Mouse (Mus musculus) liver (tissue): ENCODE measurements at regions not wholly inside any gene's neighbourhood (a gene's known extent, or its start where the extent isn't known, plus 50 kb on each side); places are given as distances from the start of the nearest gene placed in this dataset.
A peak's percentile ranks its signal among the peaks of the same experiment; 100 is the strongest.
"Not testable (repeated sequence)": the region's sequence is repeated elsewhere in the genome, so short reads cannot be mapped to it uniquely, and the experiment has no call there.

Source experiments
- DNase-seq: peaks from one replicate; pipeline ENCODE4 v3.0.0-alpha.2; 2020; ENCODE audit warnings: mixed read lengths

DNA sequence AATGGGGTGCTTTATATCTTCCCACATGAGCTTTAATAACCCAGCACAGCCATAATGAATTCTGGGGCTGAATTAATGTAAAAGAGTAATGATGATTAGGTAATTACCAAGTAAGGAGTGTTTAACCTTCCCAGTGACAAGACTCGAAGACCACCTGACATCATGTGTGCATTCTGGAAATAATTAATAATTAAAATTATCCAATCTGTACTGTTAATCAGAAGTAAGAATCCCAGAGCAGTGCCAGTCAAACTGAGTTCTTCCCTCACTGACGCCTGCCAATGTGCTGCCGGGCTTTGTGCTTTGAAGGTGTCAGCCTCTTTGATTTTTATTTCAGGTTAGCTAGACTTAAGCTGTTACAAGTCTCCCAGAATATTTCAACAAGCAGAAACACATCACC, 183.0 kb upstream of the Plxna2 start:
- DNase-seq: no peak

DNA sequence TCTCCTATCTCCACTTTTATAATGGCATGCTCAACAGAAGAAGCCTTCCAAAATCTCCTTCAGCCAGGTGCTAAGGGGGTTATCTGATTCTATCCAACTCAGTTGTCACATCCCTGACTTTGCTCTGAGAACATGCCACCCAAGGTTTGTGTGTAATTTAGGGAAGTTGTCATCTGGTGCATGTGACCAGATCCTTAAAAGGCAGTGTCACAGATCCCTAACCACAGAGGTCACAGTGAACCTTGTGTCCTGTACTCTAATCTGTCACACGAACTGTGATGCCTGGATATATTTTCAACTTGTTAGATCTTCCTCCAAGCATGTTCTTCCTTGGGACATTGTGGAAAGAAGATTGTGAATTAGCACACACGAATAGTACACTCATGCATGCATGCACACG, 189.4 kb upstream of the Plxna2 start:
- DNase-seq: no peak

DNA sequence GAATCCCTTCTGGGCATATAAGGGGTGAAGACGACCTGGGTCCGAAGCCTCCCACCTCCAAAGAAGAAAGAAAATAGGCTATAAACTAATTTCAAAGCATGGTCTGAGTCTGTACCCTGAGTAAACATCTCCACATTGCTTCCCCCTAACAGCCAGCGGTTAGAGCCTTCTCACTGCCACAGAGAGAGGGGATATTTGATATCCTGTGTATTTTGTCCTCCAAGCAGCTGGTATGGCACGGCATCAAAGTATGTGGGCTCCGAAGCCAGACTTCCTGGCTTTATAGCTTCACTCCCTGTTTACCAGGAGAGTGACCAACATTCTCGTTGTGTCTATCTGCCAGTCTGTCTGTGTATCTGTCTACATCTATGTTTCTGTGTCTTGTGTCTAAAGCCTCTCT, 191.7 kb upstream of the Plxna2 start:
- no peak for DNase-seq

DNA sequence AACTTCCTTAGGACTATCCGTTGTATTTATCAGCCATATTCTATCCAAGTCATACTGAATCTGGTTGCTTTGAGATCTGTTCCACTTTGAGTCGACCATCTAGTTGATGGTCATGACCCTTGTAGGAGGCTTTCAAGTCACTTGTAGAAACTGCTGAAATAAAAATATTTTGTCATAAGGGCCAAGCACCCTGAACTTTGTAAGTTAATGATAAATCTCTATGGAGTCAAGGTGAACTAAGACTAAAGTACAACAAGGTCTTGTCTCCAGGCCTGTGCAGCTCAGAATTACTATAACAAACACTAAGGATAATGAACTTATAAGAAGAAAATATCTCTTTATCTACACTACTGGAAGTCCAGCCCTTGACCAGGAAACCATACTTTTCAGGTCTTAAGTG, 193.8 kb upstream of the Plxna2 start:
- DNase-seq: no peak

DNA sequence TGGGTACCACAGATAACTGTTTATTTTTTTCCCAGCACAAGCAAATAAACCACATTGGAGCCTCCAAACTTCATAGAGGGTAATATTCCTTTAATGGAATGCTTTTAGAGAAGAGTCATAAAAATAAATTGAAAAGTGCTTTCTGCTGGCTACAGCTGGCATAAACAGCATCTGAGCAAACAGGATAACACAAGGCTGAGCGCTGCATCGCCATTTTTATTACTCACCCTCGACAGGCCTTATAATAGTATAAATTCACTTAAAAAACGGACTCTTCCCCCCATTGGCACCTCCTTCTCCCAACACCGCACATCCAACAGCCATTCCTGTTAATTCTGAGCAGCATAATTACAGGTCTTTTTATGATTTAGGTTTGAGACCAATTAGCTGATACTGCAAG, 205.8 kb upstream of the Plxna2 start:
- DNase-seq: no peak

DNA sequence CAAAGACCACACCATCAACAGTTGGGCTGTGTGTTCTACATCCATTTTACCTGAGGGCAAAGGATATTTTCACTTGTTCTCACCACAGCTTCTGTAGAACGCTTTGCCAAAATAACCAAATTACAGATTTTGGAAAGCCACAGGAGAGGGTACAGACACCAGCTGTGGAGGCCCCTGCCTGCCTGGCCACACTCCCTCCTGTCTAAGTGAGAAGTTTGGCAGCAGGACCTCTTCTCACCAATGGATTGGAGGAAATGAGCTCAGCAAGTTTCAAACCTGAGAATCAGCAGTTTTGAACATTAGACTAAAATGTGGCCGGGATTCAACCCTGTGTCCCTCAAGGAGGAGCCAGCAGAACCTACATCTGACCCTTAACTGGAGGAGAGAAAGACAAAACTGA, 206.2 kb upstream of the Plxna2 start:
- DNase-seq: no peak

DNA sequence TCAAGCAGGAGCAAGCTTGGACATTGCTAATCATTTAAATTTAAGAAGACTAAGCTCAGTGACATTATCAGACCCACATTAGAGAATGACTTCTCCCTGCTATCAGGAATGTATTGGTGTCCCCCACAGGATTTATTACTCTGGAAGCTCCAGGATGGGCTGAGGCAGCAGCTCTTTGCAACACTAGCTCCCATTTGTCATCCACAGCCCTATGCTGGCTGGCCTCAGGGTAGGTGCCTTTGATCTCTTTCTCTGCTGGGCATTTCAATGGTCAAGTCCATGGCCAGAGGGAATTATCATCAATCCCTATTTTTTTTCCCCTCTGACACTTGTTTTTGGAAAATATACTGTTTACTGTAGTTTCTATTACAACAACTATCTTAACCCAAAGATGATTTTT, 218.7 kb upstream of the Plxna2 start:
- DNase-seq: no peak

DNA sequence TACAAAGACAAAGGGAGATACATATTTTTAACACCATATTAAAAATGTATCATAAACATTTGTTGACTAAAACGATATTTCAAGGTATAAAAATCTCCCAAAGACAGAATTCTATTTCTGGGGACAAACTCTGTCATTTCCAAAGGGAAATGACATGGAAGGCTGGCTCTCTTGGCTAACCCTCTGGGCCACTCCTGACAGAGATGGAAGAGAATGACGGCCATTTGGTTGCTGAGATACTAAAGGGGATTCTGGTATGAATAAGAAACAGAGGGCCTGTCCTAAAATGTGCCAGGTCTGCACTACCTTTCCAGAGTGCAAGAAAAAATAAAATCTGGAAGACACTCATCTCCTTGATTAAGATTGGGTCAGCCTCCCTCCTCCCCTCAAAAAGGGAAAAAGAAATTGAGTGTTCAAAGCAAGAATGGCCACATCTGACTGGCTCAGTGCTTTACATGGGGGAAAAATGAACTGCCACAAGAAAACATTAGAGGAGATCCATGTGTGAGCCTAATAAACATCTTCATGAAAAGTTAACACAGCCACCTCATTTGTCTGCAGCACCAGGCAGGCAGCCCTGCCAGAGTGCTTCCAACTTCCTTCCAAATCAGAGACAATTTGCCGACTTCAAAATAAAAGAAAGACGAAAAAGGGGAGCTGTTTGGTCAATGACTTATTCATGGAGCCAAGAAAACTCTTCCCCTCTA, 221.1 kb upstream of the Plxna2 start:
- no peak for DNase-seq

DNA sequence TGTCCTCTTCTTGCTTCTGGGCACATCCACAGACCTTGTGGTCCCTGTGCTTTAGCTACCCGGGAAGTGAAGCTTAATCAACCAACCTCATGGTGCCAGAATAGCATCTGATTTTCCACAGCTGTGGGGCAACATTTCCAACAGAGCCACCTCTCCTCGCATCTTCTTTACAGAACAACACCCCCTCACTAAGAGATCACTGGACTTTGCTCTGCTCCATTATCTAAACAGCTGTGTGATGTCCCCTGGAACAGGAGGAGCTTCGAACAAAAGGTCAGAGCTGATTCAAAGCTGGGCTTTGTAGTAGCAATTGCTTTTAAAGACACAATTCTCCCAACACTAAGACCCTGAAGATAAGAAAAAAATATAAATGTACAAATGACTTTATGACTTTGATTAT, 224.3 kb upstream of the Plxna2 start:
- no peak for DNase-seq

DNA sequence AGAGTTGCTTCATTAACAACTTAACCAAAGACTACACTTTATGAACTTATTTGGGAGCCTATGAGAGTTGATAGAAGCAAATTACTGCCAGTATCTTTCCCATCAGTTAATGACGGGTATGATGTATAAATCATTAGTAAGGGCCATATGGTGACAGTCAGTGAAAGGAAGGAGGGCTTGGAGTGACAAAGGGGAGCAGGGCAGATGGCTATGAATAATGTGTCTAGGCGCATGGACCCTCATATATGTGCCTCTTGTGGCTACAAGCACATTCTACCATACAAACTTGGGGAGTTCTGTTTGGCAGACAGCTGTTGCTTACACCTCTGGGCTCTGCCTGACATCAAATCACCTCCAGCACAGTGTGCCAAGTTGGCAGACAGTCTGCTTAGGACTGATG, 227.8 kb upstream of the Plxna2 start:
- no peak for DNase-seq

DNA sequence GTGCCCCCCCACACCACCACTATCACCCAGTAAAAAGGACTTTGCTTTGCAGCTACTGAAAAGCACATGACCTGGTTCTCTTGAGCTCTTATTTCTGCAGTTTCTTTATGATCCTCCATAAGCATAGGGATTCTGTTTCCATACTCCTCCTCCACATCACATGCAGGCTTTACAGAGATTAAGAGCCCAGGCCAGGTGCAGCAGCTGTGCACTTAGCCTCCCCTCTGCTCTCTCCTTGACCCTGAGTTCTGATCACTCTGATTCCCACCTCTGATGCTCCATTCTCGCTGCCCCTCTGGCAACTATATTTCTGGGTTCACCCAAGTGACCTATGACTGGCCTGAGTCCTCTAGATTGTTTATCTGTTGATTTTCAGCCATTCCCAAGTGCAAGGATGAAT, 239.9 kb upstream of the Plxna2 start:
- DNase-seq: no peak

DNA sequence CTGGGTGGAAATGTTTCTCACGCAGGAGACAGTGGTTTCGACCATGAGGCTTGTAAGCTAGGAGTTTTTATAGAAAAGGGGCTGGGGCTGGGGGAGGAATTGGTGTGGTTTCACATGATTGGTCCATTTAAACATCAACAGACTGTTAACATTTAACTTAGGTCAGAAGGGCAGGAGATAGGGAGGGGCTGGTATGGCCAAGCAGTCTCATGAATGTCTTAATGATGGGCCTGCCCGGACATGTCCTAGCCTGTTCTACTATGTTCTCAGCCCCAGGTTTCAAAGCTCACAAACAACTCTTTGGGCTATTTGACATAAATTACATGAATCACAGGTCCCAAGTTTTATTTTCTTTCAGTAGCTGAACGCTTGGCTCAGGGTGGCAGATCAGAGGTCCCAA, 244.5 kb upstream of the Plxna2 start:
- DNase-seq: not testable (repeated sequence)

DNA sequence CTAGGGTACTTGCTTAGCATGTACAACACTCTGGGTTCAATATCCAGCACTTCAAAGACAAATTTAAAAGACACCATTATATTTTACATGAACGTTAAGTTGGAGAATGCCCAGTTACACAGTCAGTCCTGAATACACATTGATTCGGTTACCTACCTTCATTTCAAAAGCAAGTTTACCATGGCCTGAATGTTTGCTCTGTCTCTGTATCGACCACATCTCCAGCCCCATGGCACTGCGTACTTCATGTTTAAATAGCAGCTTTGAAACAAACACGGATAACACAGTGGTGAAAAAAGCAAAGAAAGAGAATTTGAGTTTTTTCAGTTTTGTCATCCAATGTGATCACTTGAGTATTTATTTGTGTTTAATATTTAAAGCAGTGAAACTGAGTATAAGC, 254.1 kb upstream of the Plxna2 start:
- DNase-seq: no peak

DNA sequence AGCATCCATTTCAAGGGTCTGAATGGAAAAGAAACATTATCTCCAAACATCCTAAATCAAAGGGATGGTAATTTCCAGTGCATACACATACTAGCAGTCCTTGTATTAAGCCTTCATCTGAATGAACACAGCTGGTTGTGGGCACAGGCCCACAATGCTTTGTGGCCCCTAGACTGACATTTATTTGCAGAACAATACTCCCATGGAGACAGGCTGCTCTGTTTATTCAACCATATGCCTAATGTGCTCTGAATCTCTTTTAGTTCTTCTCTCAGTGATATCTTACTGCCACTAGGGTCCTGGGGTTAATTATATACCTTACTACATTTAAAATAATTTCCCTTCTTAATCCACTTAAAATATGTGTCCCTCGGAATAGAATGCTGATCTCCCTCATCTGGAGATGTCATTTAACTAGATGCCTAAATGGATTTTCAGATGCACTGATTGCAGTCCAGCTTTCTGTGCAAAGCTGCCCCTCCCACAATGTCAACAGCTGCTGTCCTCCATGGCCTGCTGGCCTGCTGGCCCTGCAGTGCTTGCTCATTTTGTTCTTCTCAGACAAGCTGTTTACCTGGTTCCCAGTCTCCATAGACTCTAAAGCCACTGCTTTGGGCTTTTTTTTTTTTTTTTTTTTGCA, 254.8 kb upstream of the Plxna2 start:
- DNase-seq: peak; percentile 32

DNA sequence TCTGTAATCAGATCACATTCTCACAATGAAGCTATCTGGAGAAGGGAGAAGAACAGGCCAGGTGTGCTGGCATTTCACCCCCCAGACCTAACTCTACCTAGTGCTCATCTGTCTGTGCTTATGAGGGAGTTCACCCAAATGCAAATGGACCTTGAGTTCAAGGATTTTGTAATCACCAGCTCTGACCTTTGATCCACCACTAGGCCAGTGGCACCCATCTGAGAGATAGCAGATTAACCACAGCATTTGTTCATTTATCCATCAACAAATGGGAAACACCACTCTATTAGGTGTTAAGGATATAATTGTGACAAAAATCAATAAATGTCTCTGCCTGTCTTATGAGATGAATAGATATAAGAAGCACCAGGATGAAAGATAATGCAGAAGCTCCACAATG, 255.7 kb upstream of the Plxna2 start:
- DNase-seq: no peak

DNA sequence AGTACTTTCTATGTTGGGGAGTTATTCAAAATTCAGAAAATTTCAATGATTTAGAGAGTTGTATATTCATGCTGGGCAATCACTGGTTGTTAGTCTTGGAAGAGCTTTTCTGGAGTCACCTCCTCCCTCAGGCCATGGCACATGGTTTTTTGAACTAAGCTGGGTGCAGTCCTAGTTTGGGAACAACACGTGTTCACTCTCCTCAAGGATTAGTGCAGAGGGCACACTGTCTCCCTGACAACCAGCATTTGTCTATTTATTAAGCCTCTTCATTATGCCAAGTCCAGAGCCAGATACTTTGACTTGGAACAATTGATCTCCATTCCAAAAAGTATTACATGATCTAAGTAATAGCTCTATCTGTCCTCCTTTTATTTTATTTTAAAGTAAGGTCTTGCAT, 256.7 kb upstream of the Plxna2 start:
- DNase-seq: no peak

DNA sequence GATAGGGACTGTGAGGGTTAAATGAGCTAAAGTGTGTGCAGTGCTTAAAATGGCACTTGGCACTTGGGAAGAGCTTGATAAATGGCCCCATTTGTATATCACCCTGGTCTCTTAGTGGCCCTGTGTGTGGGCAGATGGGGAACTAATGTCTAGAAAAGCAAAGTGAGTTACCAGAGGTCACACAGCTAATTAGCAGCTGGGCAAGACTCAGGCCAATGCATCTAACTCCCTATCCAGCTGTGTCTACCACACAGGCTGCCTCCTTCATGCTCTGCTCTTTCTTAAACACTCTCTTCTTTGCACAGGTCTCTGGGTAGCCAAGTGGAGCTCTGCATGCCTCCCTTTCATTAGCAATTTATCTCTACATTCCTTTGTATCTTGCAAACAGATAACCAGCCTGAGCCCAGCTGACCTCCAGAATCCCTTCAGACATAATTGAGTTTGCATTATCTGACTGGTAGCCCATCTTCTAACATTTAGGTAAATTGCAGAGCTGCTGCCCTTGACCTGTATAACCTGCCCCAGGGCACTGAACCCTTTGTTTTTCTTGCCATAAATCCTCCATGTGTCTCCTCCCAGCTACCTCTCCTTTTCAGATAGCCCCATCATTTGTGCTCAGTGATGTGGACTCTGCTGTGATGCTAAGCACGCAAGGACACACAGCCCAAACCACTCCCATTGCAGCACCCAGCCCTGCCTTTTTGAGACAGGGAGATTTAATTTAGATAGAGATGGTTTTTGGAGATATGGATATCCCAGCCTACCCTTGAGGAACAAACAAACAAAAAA, 263.5 kb upstream of the Plxna2 start:
- no peak for DNase-seq

DNA sequence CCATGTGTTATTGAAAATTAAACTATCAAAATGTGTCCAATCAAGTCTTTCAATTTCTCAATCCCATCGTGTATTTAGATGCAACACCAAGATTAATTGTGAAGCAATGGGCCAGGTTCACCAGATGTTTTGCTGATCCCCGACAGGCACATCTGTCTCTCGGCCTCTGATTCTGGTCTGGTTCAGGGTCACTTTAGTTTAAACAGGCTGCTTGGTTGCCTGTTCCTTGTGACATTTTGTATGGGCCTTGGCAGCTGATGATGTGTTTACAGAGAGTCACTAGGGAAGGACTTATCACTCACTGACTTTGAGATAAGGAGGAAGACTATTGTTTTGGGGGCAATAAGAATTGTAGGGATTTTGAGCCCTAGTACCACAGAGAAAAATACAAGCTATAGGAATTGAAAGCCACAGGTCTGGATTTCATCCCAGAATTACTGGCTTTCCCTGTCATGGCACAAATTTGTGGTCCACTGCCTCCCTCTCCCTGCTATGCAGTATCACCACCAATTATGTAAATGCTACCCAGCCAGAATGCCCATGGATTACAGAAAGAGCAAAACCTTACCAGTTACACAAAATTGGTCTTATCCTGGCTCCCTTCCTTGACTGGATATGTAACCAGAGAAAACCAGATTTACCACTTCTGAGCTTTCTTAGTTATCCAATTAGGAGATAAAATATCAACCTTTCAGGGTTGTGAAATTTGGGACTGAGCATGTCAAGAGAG, 272.5 kb upstream of the Plxna2 start:
- DNase-seq: no peak

DNA sequence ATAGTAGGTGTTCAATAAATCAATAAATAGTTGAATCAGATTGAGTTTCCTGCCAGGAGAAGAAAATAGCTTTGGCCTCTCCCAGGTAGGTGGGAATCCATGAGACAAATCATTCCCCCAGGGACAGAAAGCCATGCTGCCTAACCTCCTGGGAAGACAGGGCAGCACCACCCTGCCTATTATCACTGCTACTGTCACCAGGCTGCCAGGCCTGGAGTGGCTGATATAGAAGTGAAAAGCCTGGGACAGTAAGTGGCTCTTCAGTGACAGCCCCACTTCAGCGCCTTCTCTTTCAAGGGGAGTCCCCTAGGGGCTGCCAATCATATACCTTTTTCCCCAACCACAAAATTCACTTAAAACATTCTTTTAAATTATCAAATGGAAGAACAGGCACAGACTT, 275.4 kb upstream of the Plxna2 start:
- DNase-seq: no peak

DNA sequence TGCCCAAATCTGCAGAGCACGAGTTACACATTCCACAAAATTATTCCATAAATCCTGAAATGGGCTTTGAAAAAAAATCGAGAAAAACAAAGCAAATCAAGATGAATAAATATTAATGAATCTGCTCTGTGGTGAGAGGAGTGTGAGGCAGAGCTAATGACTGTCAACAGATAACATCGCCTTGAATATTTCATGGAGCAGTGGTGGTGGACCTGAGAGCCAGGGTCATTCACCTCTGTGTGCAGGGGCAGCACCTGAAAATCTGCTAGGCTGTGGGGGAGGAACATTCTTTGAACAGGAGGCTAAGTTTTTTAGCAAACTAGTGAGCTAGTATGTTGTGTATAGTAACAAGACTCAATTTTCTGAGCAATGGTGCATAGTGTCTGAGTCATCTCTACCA, 276.3 kb upstream of the Plxna2 start:
- no peak for DNase-seq

DNA sequence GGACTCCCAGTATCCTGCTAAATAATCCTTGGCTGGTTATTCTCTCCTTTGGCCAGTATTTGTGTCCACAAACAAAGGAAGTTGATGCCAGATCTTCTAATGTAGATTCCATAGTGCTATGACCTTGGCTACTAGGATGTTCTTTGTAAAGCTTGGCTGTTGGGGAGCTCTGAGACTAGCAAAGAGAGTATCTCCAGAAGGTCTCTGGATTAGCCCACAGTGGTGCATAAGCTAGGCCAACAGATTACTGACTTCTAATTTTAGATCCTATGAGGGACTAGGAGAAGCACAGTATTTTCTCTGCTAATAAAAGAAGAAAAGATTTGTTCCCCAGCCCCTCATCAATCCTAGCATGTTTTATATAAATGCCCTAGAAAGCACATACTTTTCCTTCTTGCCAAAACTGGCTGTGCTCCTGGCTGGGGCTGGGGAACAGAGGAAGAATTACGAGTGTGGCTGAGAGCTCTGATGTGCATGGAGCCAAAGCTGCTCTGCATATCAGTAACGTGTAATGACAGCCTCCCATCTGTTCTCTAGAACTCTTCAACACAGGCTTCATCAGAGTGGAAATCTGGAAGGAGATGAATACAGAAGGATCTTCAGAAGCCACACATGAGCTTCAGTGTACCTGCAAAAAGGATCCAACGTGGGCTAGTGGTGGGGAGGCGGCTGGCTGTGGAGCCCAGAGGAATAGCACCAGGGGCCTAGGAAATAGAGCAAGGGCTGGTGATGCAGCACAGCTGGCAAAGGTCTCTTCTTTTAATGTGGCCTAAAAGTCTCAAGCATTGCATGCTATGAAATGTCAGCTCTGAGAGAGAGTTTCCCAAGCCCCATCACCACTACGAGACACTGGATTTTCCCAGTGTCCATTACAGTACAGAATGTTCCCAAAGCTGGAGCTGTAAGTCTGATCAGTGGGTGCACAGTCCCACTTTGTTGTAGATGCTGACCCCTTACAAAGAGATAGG, 283.0 kb upstream of the Plxna2 start:
- DNase-seq: no peak

DNA sequence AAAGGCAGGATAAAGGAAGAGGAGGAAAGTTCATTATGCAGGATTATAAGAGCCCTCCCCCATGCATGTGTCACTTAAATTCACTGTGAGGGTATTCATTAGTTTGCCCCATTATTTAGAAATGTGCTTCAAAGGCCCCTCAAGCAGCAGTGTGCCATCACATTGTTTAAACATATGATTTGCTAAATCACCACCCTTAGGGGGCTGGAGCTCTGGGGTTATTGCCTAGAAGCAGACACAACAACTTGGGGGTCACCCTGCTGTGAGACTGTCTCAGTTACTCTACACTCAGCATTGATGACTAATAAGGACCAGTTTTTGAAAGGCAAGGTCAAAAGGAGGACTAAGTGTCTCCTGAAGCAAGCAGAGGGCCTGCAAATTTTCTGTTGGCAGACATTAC, 285.4 kb upstream of the Plxna2 start:
- no peak for DNase-seq
